Mouse (Mus musculus): Measurements from ENCODE around the gene Eps8l2.

Eps8l2 gene

GRCm38 (mm10) chr7:141330706-141331105, 8.0 kb upstream of the Eps8l2 start:
- DNase-seq, result no peak

GRCm38 (mm10) chr7:141331990-141332389, 6.7 kb upstream of the Eps8l2 start:
- DNase-seq, result peak; percentile 81 to 93

- peak in 1 of 2 experiments; percentile 9 for DNase-seq
Measured at GRCm38 (mm10) chr7:141335044-141335579, 3.6 kb upstream of the Eps8l2 start.

GRCm38 (mm10) chr7:141335682-141336081, 3.0 kb upstream of the Eps8l2 start:
- DNase-seq, result no peak

- no peak for DNase-seq
Measured at GRCm38 (mm10) chr7:141336296-141336695, 2.4 kb upstream of the Eps8l2 start.

GRCm38 (mm10) chr7:141337716-141338416, 814 bp upstream of the Eps8l2 start:
- DNase-seq, result peak; percentile 36 to 82

GRCm38 (mm10) chr7:141339215-141339920, 688 bp downstream of the Eps8l2 start:
- DNase-seq, result peak; percentile 31 to 72

GRCm38 (mm10) chr7:141340023-141340422, 1.3 kb downstream of the Eps8l2 start:
- DNase-seq, result peak; percentile 69 to 86

GRCm38 (mm10) chr7:141340476-141340875, 1.8 kb downstream of the Eps8l2 start:
- DNase-seq, result peak; percentile 80 to 93

- peak in 1 of 2 experiments; percentile 55 for DNase-seq
Measured at GRCm38 (mm10) chr7:141341689-141342226, 3.1 kb downstream of the Eps8l2 start.

GRCm38 (mm10) chr7:141343230-141343629, 4.5 kb downstream of the Eps8l2 start:
- peak in 1 of 2 experiments; percentile 53 for DNase-seq

GRCm38 (mm10) chr7:141343696-141344095, 5.0 kb downstream of the Eps8l2 start:
- DNase-seq, result peak; percentile 65 to 86

- DNase-seq, result no peak
Measured at GRCm38 (mm10) chr7:141344787-141345186, 6.1 kb downstream of the Eps8l2 start.

GRCm38 (mm10) chr7:141351061-141351460, 12.4 kb downstream of the Eps8l2 start:
- no peak for DNase-seq

GRCm38 (mm10) chr7:141355051-141355450, 16.4 kb downstream of the Eps8l2 start:
- DNase-seq, result no peak

- no peak for DNase-seq
Measured at GRCm38 (mm10) chr7:141355626-141356326, 17.1 kb downstream of the Eps8l2 start.

GRCm38 (mm10) chr7:141356971-141357370, 18.3 kb downstream of the Eps8l2 start:
- DNase-seq, result no peak

- DNase-seq, result peak; percentile 62 to 82
Measured at GRCm38 (mm10) chr7:141361510-141361909, 22.8 kb downstream of the Eps8l2 start.

- peak; percentile 72 to 87 for DNase-seq
Measured at GRCm38 (mm10) chr7:141363106-141363751, 24.5 kb downstream of the Eps8l2 start.

GRCm38 (mm10) chr7:141363752-141364125, 25.1 kb downstream of the Eps8l2 start:
- DNase-seq, result peak in 1 of 2 experiments; percentile 34

GRCm38 (mm10) chr7:141364349-141365048, 25.8 kb downstream of the Eps8l2 start:
- DNase-seq, result no peak

GRCm38 (mm10) chr7:141365049-141365445, 26.4 kb downstream of the Eps8l2 start:
- DNase-seq, result no peak
